Mouse (Mus musculus): ENCODE measurements around the gene Aars.
"Not testable (repeated sequence)": the region's sequence is repeated elsewhere in the genome, so short reads cannot be mapped to it uniquely, and the experiment has no call there.

Gene Aars

GRCm38 (mm10) chr8:111079461-111079860, 46.5 kb downstream of the Aars start:
- no peak for TF ChIP-seq GATA4 (IDR thresholded peaks at IDR 0.05; ENCODE audit: insufficient replicate concordance, low read length)

GRCm38 (mm10) chr8:111079861-111080271, 46.9 kb downstream of the Aars start:
- no peak for TF ChIP-seq GATA4 (IDR thresholded peaks at IDR 0.05; ENCODE audit: insufficient replicate concordance, low read length)

GRCm38 (mm10) chr8:111081580-111082258, 48.8 kb downstream of the Aars start:
- TF ChIP-seq GATA4 (IDR thresholded peaks at IDR 0.05; ENCODE audit: insufficient replicate concordance, low read length) = no peak

- no peak for TF ChIP-seq GATA4 (IDR thresholded peaks at IDR 0.05; ENCODE audit: insufficient replicate concordance, low read length)
Observed at GRCm38 (mm10) chr8:111090126-111090525, 57.2 kb downstream of the Aars start.

- TF ChIP-seq GATA4 (IDR thresholded peaks at IDR 0.05; ENCODE audit: insufficient replicate concordance, low read length) = no peak
Observed at GRCm38 (mm10) chr8:111091706-111092105, 58.8 kb downstream of the Aars start.

GRCm38 (mm10) chr8:111092326-111092725, 59.4 kb downstream of the Aars start, which contains the start of gene Clec18a:
TSS of gene Clec18a (minus strand) at chr8:111092426.
- not testable (repeated sequence) for TF ChIP-seq GATA4 (IDR thresholded peaks at IDR 0.05; ENCODE audit: insufficient replicate concordance, low read length)

- TF ChIP-seq GATA4 (IDR thresholded peaks at IDR 0.05; ENCODE audit: insufficient replicate concordance, low read length) = no peak
Observed at GRCm38 (mm10) chr8:111093865-111094718, 61.1 kb downstream of the Aars start, which contains the start of gene Pdpr. TSS of gene Pdpr (plus strand) at chr8:111094630.

All from liver, adult (tissue).